Mouse (Mus musculus) midbrain, embryonic 14.5 days (tissue): ENCODE results near the gene Tmem132c. TPM values are rescaled to one million over a fixed set of nuclear protein-coding genes. Genes with fewer than 3 reads are reported as not detected.
A peak's percentile ranks its signal among the peaks of the same experiment; 100 is the strongest.
"Not testable (repeated sequence)": the region's sequence is repeated elsewhere in the genome, so short reads cannot be mapped to it uniquely, and the experiment has no call there.

Experiments used
- ATAC-seq: fragments of 200-750 bp; cut with Nextera tagmentation; 2 replicates; pipeline ENCODE4 v1.8.0; 2017; ENCODE audit warnings: moderate number of reproducible peaks, moderate library complexity; ENCODE audit not compliant: low FRiP score, low TSS enrichment
- DNase-seq: peaks from one replicate; pipeline ENCODE4 v3.0.0-alpha.2; 2015
- H3K27ac ChIP-seq: fragments of 300-500 bp; sonication (generic); replicated peaks from 2 replicates; pipeline ENCODE4 v1.5.1; 2014; ENCODE audit warnings: mild to moderate bottlenecking, low read depth, low read length, moderate library complexity
- H3K27me3 ChIP-seq: fragments of 300-500 bp; sonication (generic); 2 replicates; pipeline ENCODE4 v1.6.1; 2014; ENCODE audit warnings: low read length, control low read depth, mixed read lengths; ENCODE audit not compliant: control insufficient read depth, insufficient read depth
- H3K36me3 ChIP-seq: fragments of 300-500 bp; sonication (generic); 2 replicates; pipeline ENCODE4 v1.6.1; 2014; ENCODE audit warnings: low read length, control low read depth; ENCODE audit not compliant: control insufficient read depth, insufficient read depth
- H3K4me1 ChIP-seq: fragments of 300-500 bp; sonication (generic); 2 replicates; pipeline ENCODE4 v1.6.1; 2014; ENCODE audit warnings: mild to moderate bottlenecking, antibody characterized with exemption, low read length, control low read depth; ENCODE audit not compliant: control insufficient read depth, insufficient read depth
- H3K4me2 ChIP-seq: fragments of 300-500 bp; sonication (generic); 2 replicates; pipeline ENCODE4 v1.6.1; 2014; ENCODE audit warnings: mild to moderate bottlenecking, low read length, moderate library complexity
- H3K4me3 ChIP-seq: fragments of 300-500 bp; sonication (generic); replicated peaks from 2 replicates; pipeline ENCODE4 v1.5.1; 2014; ENCODE audit warnings: low read depth, low read length
- H3K9ac ChIP-seq: fragments of 300-500 bp; sonication (generic); replicated peaks from 2 replicates; pipeline ENCODE4 v1.6.1; 2014; ENCODE audit warnings: mild to moderate bottlenecking, low read length, moderate library complexity
- H3K9me3 ChIP-seq: fragments of 300-500 bp; sonication (generic); 2 replicates; pipeline ENCODE4 v1.6.1; 2016; ENCODE audit warnings: low read length, control low read depth, mixed read lengths; ENCODE audit not compliant: control insufficient read depth
- WGBS: fragments of 180-500 bp; shearing (Covaris S2); extraction: QIAGEN DNeasy Blood & Tissue Kit; methylation state at CpG from one replicate; pipeline ENCODE4 v1.1.7; 2014; 5-methylcytosine and 5-hydroxymethylcytosine counted together
- polyA plus RNA-seq: library from polyadenylated mRNA; unstranded; fragments of >200 nt; fragmentation: Nextera tagmentation; extraction: Ambion mirVana; gene quantifications from 2 replicates; pipeline ENCODE4 v1.2.1, GENCODE M21; 2014

The Tmem132c gene
- polyA plus RNA-seq, 1 experiment from 2014 or later: 16.2 TPM

DNA sequence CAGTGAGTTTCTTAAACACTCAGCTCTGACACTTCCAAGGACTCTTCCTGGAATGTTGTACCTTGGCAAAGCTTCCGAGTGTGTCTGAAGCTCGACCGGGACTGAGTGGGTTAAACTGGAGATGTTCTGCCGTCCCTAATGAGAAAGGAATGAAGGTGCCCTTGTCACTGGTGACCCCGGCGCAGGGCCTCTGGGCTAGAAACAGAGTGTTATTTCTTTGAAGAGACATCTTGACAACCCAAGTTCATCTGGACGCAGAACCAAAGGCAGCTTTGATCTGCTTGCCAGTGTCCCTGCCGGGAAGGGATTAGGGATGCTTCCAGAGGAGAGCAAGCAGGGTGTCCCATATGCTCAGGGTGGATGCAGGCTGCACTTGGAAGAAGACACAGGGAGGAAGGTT, 114.2 kb downstream of the Tmem132c start:
- WGBS: 13% methylated on average over 8 of the region's 8 CpGs
- no peak overlapping the region for H3K4me3 ChIP-seq
- no peak for ATAC-seq
- no peaks in the 10 kb centered on the region for H3K9me3 ChIP-seq
- no peak overlapping the region for H3K9ac ChIP-seq
- DNase-seq: peak; percentile 33
- H3K27ac ChIP-seq: no peak overlapping the region
- H3K4me1 ChIP-seq: peaks cover 7% of the 10 kb centered on the region; the same call in 1 of the 2 replicates
- no peaks in the 10 kb centered on the region for H3K36me3 ChIP-seq
- H3K27me3 ChIP-seq: no peaks in the 10 kb centered on the region
- no peak overlapping the region for H3K4me2 ChIP-seq

DNA sequence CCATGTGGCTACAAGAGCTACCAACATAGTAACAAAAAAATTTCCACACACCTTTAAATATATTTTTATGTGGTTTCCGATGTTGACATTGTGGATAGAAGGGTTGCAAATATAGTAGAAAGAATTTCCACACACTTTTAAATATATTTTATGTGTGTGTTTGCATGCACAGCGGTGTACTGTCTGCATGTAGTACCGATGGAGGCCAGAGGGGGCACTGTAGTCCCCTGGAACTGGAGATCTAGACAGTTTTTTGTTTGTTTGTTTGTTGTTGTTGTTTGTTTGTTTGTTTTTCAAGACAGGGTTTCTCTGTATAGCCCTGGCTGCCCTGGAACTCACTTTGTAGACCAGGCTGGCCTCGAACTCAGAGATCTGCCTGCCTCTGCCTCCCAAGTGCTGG, 116.3 kb downstream of the Tmem132c start:
- H3K9me3 ChIP-seq, ATAC-seq, H3K4me3 ChIP-seq, H3K4me2 ChIP-seq, H3K27me3 ChIP-seq, H3K27ac ChIP-seq, DNase-seq, H3K9ac ChIP-seq, H3K4me1 ChIP-seq, H3K36me3 ChIP-seq: not testable (repeated sequence)
- 94% methylated on average over 4 of the region's 4 CpGs for WGBS

DNA sequence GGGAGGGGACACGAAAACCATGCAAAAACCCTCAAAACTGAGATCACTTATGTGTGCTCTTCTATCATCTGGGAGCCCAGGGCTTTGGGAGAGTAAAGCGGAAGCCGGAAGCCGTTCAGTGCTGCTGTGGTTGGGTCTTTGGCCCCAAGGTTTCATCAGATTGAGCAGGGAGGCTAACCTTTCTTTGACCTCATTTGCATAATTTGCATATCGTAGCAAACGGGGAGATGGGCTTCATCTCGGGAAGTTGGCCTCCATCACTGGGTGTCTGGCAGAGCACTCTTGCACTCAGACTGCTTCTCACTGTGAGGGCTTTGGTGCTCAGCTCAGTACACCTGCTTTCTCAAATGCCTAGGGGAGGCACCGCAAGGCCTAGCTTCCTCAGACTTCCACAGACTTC, 119.5 kb downstream of the Tmem132c start:
- 68% methylated on average over 8 of the region's 8 CpGs for WGBS
- H3K9ac ChIP-seq: no peak overlapping the region
- H3K4me1 ChIP-seq: peaks cover 3% of the 10 kb centered on the region; the same call in 1 of the 2 replicates
- H3K27me3 ChIP-seq: no peaks in the 10 kb centered on the region
- H3K27ac ChIP-seq: no peak overlapping the region
- H3K36me3 ChIP-seq: no peaks in the 10 kb centered on the region
- H3K4me2 ChIP-seq: no peak overlapping the region
- no peak overlapping the region for H3K4me3 ChIP-seq
- ATAC-seq: no peak
- H3K9me3 ChIP-seq: 0 out of 2 replicates have a peak, but pooled peaks cover 2% of the 10 kb centered on the region
- DNase-seq: no peak

GRCm38 (mm10) chr5:127365061-127365460, 123.5 kb downstream of the Tmem132c start:
- Histone ChIP-seq H3K4me1 (0 out of 2 replicates have a peak, but pooled peaks cover 4% of the 10 kb centered on the region), H3K4me2 (no peak overlapping the region), H3K36me3 (no peaks in the 10 kb centered on the region), H3K27ac (no peak overlapping the region), H3K27me3 (no peaks in the 10 kb centered on the region), H3K9me3 (0 out of 2 replicates have a peak, but pooled peaks cover 5% of the 10 kb centered on the region), H3K9ac (no peak overlapping the region), H3K4me3 (no peak overlapping the region)
- DNase-seq (no peak), ATAC-seq (no peak)
- 26% methylated on average over 1 of the region's 1 CpGs for WGBS

GRCm38 (mm10) chr5:127368191-127368590, 126.6 kb downstream of the Tmem132c start:
- H3K4me2 ChIP-seq: no peak overlapping the region
- H3K36me3 ChIP-seq: no peaks in the 10 kb centered on the region
- DNase-seq (no peak), ATAC-seq (no peak)
- H3K9ac ChIP-seq: no peak overlapping the region
- no peaks in the 10 kb centered on the region for H3K27me3 ChIP-seq
- H3K27ac ChIP-seq: no peak overlapping the region
- 0 out of 2 replicates have a peak, but pooled peaks cover 8% of the 10 kb centered on the region for H3K4me1 ChIP-seq
- 96% methylated on average over 3 of the region's 3 CpGs for WGBS
- 0 out of 2 replicates have a peak, but pooled peaks cover 5% of the 10 kb centered on the region for H3K9me3 ChIP-seq
- no peak overlapping the region for H3K4me3 ChIP-seq

GRCm38 (mm10) chr5:127369812-127370211, 128.2 kb downstream of the Tmem132c start:
- Histone ChIP-seq H3K9me3 (0 out of 2 replicates have a peak, but pooled peaks cover 5% of the 10 kb centered on the region), H3K27ac (no peak overlapping the region), H3K27me3 (no peaks in the 10 kb centered on the region), H3K4me2 (no peak overlapping the region), H3K36me3 (no peaks in the 10 kb centered on the region), H3K9ac (no peak overlapping the region), H3K4me1 (0 out of 2 replicates have a peak, but pooled peaks cover 8% of the 10 kb centered on the region), H3K4me3 (no peak overlapping the region)
- ATAC-seq: no peak
- peak; percentile 31 for DNase-seq
- 71% methylated on average over 7 of the region's 7 CpGs for WGBS

- WGBS: 11% methylated on average over 3 of the region's 3 CpGs
- Histone ChIP-seq H3K4me2 (no peak overlapping the region), H3K9ac (no peak overlapping the region), H3K4me1 (0 out of 2 replicates have a peak, but pooled peaks cover 8% of the 10 kb centered on the region), H3K4me3 (no peak overlapping the region), H3K36me3 (no peaks in the 10 kb centered on the region), H3K9me3 (0 out of 2 replicates have a peak, but pooled peaks cover 5% of the 10 kb centered on the region), H3K27ac (peak overlapping the region; percentile 41; the same call in 1 of the 2 replicates), H3K27me3 (no peaks in the 10 kb centered on the region)
- DNase-seq (peak; percentile 63), ATAC-seq (no peak)
Observed at GRCm38 (mm10) chr5:127370503-127370902, 128.9 kb downstream of the Tmem132c start.

DNA sequence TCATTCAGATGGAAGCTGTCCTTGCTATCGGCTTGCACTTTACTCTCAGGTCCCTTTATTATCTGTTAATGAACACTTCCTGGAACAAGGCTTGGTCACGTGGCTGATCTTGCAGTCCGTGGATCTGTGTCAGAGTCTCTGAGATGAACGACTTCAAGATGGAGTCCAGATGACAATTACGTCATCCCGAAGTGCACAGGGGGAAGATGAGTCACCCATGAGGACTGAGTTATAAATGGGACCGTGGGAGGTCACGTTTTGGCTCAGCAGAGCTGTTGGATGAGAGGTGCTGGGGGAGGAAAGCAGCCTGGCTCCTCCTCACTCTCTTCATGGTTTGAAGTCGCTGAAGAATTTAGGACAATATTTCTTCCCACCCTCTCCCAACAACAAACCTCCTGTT, 132.6 kb downstream of the Tmem132c start:
- no peaks in the 10 kb centered on the region for H3K9me3 ChIP-seq
- 91% methylated on average over 9 of the region's 9 CpGs for WGBS
- ATAC-seq (no peak), DNase-seq (no peak)
- no peak overlapping the region for H3K9ac ChIP-seq
- 0 out of 2 replicates have a peak, but pooled peaks cover 8% of the 10 kb centered on the region for H3K4me1 ChIP-seq
- H3K27me3 ChIP-seq: no peaks in the 10 kb centered on the region
- no peak overlapping the region for H3K4me2 ChIP-seq
- H3K27ac ChIP-seq: no peak overlapping the region
- H3K36me3 ChIP-seq: no peaks in the 10 kb centered on the region
- no peak overlapping the region for H3K4me3 ChIP-seq

DNA sequence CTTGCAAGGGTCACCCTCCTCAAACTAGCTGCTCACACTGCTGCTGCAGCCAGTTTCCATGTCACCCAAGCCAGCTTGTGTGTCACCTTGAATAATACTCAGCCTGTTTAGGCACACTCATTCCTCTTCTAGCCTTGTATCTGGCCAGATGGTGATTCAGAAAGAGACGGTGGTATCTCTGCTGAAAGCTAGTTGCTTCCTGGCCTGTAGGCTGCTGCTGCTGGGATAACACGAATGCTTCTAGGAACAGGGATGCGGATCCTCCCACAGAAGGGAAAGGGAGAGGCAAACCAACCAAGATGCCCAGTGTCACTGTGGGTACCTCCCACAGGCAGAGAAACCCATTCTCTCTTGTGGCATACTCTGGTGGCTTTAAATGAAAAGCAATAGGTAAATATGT, 134.0 kb downstream of the Tmem132c start:
- DNase-seq: no peak
- H3K4me3 ChIP-seq: no peak overlapping the region
- 95% methylated on average over 3 of the region's 3 CpGs for whole genome bisulfite sequencing
- no peaks in the 10 kb centered on the region for H3K9me3 ChIP-seq
- H3K9ac ChIP-seq: no peak overlapping the region
- ATAC-seq: no peak
- no peaks in the 10 kb centered on the region for H3K27me3 ChIP-seq
- H3K4me1 ChIP-seq: no peaks in the 10 kb centered on the region
- no peaks in the 10 kb centered on the region for H3K36me3 ChIP-seq
- no peak overlapping the region for H3K27ac ChIP-seq
- H3K4me2 ChIP-seq: no peak overlapping the region
